Mouse (Mus musculus): ENCODE measurements around the gene Lsamp.

DNA sequence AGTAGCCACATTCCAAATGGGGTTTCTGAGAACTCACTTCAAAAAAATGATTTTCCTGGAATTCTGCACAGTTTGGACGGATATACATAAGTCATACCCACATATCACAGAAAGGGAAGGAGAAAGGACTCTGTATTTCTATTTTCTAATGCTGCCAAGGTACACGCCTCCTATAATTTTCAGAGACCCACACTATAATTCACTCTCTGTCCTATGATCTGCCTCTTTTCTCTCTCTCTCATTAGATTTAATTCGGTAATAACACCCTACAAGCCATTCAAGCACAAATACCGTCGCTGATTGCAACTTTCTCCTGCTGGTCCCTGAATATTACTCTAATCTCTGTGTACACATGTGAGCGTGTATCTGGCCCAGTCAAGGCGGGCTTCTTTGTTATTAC, 311.1 kb downstream of the Lsamp start:
- no peak for TF ChIP-seq EP300 (IDR thresholded peaks at IDR 0.05; ENCODE audit: insufficient read depth, low read depth, low read length)
- no peak for TF ChIP-seq CTCF (IDR thresholded peaks at IDR 0.05; ENCODE audit: low read depth, low read length)
- no peak for TF ChIP-seq POLR2A (IDR thresholded peaks at IDR 0.05; ENCODE audit: insufficient read depth, low read length)
